Mouse (Mus musculus): ENCODE data around the gene Tial1. TPM values are rescaled to one million over a fixed set of nuclear protein-coding genes. Genes with fewer than 3 reads are reported as not detected.
A peak's percentile ranks its signal among the peaks of the same experiment; 100 is the strongest.

Tial1 gene
- total RNA-seq (2014; fragmentation: Nextera tagmentation) (157 TPM in 2 replicates), total RNA-seq (2017) (66.7 and 68.0 TPM in 2 replicates)

GRCm38 (mm10) chr7:128461285-128462215 lies at the start of gene Tial1:
Tial1 (minus strand) TSS chr7:128461717.
- peak; percentile 86 for ATAC-seq (replicated peaks; ENCODE audit: poor library complexity, severe bottlenecking)

- no peak for ATAC-seq (replicated peaks; ENCODE audit: poor library complexity, severe bottlenecking)
Measured at GRCm38 (mm10) chr7:128504091-128504490, 42.6 kb upstream of the Tial1 start.

- ATAC-seq (replicated peaks; ENCODE audit: poor library complexity, severe bottlenecking): no peak
Measured at GRCm38 (mm10) chr7:128499801-128500200, 38.3 kb upstream of the Tial1 start.

GRCm38 (mm10) chr7:128494546-128494945 lies 33.0 kb upstream of the Tial1 start:
- no peak for ATAC-seq (replicated peaks; ENCODE audit: poor library complexity, severe bottlenecking)

- no peak for ATAC-seq (replicated peaks; ENCODE audit: poor library complexity, severe bottlenecking)
Measured at GRCm38 (mm10) chr7:128488986-128489385, 27.5 kb upstream of the Tial1 start.

GRCm38 (mm10) chr7:128474322-128474721 lies 12.8 kb upstream of the Tial1 start:
- ATAC-seq (replicated peaks; ENCODE audit: poor library complexity, severe bottlenecking): peak; percentile 66

- ATAC-seq (replicated peaks; ENCODE audit: poor library complexity, severe bottlenecking): no peak
Measured at GRCm38 (mm10) chr7:128462406-128462805, 889 bp upstream of the Tial1 start.

- no peak for ATAC-seq (replicated peaks; ENCODE audit: poor library complexity, severe bottlenecking)
Measured at GRCm38 (mm10) chr7:128460865-128461228, 670 bp downstream of the Tial1 start.

GRCm38 (mm10) chr7:128460131-128460864 lies 1.2 kb downstream of the Tial1 start:
- ATAC-seq (replicated peaks; ENCODE audit: poor library complexity, severe bottlenecking): no peak

- ATAC-seq (replicated peaks; ENCODE audit: poor library complexity, severe bottlenecking): no peak
Measured at GRCm38 (mm10) chr7:128459791-128460130, 1.8 kb downstream of the Tial1 start.

GRCm38 (mm10) chr7:128458011-128458410 lies 3.5 kb downstream of the Tial1 start:
- ATAC-seq (replicated peaks; ENCODE audit: poor library complexity, severe bottlenecking): no peak

GRCm38 (mm10) chr7:128452731-128453130 lies 8.8 kb downstream of the Tial1 start:
- ATAC-seq (replicated peaks; ENCODE audit: poor library complexity, severe bottlenecking): no peak

GRCm38 (mm10) chr7:128440584-128440983 lies 20.9 kb downstream of the Tial1 start:
- no peak for ATAC-seq (replicated peaks; ENCODE audit: poor library complexity, severe bottlenecking)

GRCm38 (mm10) chr7:128439251-128439650 lies 22.3 kb downstream of the Tial1 start:
- ATAC-seq (replicated peaks; ENCODE audit: poor library complexity, severe bottlenecking): no peak

GRCm38 (mm10) chr7:128438131-128438530 lies 23.4 kb downstream of the Tial1 start:
- ATAC-seq (replicated peaks; ENCODE audit: poor library complexity, severe bottlenecking): no peak

- ATAC-seq (replicated peaks; ENCODE audit: poor library complexity, severe bottlenecking): no peak
Measured at GRCm38 (mm10) chr7:128433213-128433612, 28.3 kb downstream of the Tial1 start.

- ATAC-seq (replicated peaks; ENCODE audit: poor library complexity, severe bottlenecking): no peak
Measured at GRCm38 (mm10) chr7:128432574-128432973, 28.9 kb downstream of the Tial1 start.

GRCm38 (mm10) chr7:128422491-128422890 lies 39.0 kb downstream of the Tial1 start:
- no peak for ATAC-seq (replicated peaks; ENCODE audit: poor library complexity, severe bottlenecking)

- no peak for ATAC-seq (replicated peaks; ENCODE audit: poor library complexity, severe bottlenecking)
Measured at GRCm38 (mm10) chr7:128421701-128422100, 39.8 kb downstream of the Tial1 start.

GRCm38 (mm10) chr7:128419690-128420089 lies 41.8 kb downstream of the Tial1 start:
- no peak for ATAC-seq (replicated peaks; ENCODE audit: poor library complexity, severe bottlenecking)
